Mouse (Mus musculus) megakaryocyte-erythroid progenitor cell, adult 5 weeks (primary cell): ENCODE measurements around the gene Etfrf1. TPM values are rescaled to one million over a fixed set of nuclear protein-coding genes. Genes with fewer than 3 reads are reported as not detected.

ENCODE experiments used
- polyA plus RNA-seq: library from polyadenylated mRNA; stranded (reverse); fragments of >175 nt; gene quantifications from 2 replicates; pipeline ENCODE4 v1.2.3, GENCODE M21; 2012

Gene Etfrf1
- 1.4 and 2.0 TPM in 2 replicates for polyA plus RNA-seq

GRCm38 (mm10) chr6:145210816-145211338 lies at the start of gene Etfrf1, which contains the start of gene Casc1:
Etfrf1 (plus strand) TSS chr6:145211134.
Casc1 (minus strand) TSS chr6:145211005.

GRCm38 (mm10) chr6:145250185-145250791 lies 39.4 kb downstream of the Etfrf1 start, which contains the start of gene Kras:
Kras (minus strand) TSS chr6:145250239.

Other genes starting within 250 kb of the Etfrf1 start
- 0.26 and 0.30 TPM in 2 replicates for gene Bcat1, start 134.9 kb upstream of the Etfrf1 start, polyA plus RNA-seq
- gene Lrmp, start 95.5 kb upstream of the Etfrf1 start, polyA plus RNA-seq = 77.6 and 85.2 TPM in 2 replicates
- gene Casc1, start 129 bp upstream of the Etfrf1 start, polyA plus RNA-seq = 0.04 TPM in 1 of 2 replicates, not detected in the other
- gene Kras, start 39.1 kb downstream of the Etfrf1 start, polyA plus RNA-seq = 20.1 and 23.4 TPM in 2 replicates